Mouse (Mus musculus): ENCODE data around the gene Abca6.

The Abca6 gene

GRCm38 (mm10) chr11:110196561-110197306, 54.8 kb downstream of the Abca6 start:
- no peak for DNase-seq (ENCODE audit: low read depth, low spot score)

DNA sequence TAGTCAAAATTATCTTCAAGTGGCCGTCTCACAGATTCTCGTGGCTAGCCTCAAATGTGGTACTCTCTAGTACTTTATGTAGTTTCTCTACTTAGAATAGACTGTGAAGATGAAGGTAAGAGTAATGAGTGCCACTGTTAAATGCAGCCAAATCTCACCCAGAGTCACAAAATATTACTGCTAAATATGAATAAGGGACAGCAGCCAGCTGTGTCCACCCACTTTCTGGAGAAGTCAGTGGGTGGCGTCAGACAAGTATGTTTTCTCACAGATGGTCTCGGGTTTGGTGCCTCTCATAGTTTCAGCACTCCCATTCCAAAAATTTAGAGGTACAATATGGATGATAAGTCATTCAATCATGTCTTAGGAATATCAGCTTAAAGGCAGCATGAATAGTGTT, 56.3 kb downstream of the Abca6 start:
- DNase-seq (ENCODE audit: low read depth, low spot score), result no peak

DNA sequence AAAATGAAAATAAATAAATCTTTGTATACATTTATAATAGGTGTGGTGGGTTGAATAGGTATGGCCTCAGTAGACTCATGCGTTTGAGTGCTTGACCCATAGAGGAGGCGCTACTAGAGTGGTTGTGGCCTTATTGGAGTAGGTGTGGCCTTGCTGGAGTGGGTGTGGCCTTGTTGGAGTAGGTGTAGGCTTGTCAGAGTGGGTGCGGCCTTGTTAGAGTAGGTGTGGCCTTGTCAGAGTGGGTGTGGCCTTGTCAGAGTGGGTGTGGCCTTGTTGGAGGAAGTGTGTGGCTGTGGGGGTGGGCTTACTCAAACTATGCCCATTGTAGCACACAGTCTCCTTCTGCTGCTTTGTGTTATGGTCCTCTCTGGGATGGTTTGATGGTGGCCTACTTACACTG, 80.4 kb downstream of the Abca6 start:
- no peak for DNase-seq (ENCODE audit: low read depth, low spot score)

DNA sequence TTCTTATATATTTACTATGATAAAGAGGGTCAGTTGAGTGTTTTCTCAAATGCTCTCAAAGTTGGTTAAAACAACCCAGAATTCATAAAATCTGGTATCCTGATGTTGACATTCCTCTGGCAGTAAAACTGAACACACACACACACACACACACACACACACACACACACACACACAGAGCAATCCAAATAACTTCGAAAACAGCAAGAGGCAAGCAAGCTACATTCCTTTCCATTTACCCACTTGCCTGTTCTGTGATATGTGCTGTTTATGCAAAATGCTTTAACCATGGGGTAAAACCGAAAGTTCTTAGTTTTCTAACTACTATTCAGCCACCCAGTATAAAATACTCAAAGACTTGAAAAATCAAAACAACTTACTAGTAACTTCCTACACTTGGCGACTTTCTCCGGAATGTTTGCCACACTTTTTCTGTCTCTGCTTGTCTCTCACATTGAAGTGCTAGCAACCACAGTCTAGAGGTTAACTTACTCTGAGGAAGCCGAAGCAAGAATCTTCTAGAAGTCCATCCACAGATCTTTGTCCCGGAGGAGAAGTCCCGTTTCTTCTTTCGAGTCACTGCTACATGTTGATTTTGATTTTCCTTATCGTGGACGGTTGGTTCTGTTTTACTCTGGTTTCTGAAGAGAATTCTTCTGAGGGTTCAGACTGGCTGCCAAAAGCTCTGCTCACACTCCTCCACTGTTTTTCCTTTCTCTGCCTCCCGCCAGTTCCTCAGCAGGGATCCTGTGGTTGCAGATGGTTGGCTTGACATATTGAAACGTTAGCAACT, 83.9 kb downstream of the Abca6 start, which contains the start of gene Abca9:
Gene Abca9, minus strand, starts transcription at position 738 of the 793 bp plus-strand sequence.
- DNase-seq (ENCODE audit: low read depth, low spot score), result no peak

- DNase-seq (ENCODE audit: low read depth, low spot score), result no peak
Measured at GRCm38 (mm10) chr11:110165822-110166221, 85.8 kb downstream of the Abca6 start.

DNA sequence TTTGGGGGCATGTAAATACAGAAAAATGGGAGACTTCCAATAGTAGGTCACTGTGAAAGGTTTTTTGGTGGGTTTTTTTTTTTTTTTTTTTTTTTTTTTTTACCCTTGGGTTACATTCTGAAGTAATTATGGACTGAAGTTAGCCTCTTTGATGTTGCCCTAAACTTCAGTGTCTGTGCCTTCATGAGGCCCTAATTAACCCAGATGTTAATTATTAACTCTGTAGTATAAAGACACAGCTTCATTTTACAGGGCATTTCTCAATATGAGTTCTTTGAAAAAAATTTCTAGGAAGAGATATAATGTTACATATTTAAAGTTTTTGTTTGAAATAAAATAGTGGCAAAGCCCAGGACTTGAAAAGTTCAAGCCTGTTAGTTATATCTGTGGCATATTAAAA, 86.2 kb downstream of the Abca6 start:
- no peak for DNase-seq (ENCODE audit: low read depth, low spot score)

GRCm38 (mm10) chr11:110157059-110157458, 94.5 kb downstream of the Abca6 start:
- DNase-seq (ENCODE audit: low read depth, low spot score), result no peak

DNA sequence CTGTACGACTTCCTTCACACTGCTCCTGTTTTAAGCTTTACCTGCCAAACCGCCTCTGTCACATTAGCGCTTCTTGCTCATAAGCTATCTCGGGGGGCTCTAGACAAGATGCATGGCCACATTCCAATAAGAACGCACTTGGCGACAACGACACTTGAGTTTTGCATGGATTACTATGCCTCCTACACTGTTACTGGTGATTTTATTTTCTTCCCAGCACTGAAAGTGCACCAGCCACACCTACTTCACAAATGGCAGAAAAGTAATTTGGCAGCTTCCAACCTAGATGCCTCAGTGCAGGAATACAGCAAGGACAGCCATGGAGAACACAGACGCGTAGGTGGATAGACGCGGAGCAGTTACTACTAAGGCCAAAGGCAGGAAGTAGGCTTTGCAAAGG, 95.6 kb downstream of the Abca6 start:
- DNase-seq (ENCODE audit: low read depth, low spot score), result no peak

GRCm38 (mm10) chr11:110147640-110148039, 103.9 kb downstream of the Abca6 start:
- no peak for DNase-seq (ENCODE audit: low read depth, low spot score)

DNA sequence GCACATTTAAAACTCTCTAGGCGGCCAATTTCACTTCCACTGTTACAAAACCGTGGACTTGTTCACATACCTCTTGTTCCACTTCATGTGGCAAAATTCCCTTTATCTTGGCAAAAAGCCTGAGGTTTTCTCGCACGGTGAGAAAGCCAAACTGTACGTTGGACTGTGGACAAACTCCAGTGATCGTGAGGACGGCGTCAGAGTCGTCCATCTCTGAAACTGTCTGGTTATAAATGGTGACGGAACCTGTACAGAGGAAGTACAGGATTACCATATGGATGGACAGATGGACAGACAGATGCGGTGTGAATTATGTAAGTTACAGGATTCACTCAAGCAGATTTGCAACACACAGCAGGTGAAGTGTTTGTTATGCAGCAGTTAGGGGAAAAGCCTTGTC, 106.2 kb downstream of the Abca6 start:
- no peak for DNase-seq (ENCODE audit: low read depth, low spot score)

DNA sequence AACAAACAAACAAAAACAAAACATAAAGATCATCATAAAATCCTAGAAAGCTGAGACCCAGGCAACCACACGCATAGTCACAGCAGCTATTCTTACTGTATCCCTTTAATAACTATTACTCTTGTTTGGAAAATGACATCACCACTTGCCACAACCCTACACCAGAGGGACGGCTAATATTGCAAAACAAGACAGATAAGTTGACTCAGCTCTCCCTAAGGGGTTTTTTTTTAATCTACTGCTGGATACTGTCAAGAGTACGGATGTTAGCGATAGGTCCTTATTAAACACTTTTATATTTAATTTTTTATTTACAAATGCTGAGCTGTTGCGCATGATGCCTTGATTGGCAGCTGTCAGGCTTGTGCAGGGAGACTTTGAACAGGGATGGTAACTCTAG, 120.8 kb downstream of the Abca6 start:
- no peak for DNase-seq (ENCODE audit: low read depth, low spot score)
